Mouse (Mus musculus): ENCODE results near the gene B230217C12Rik.

Gene B230217C12Rik

GRCm38 (mm10) chr11:97809235-97810121, 31.1 kb upstream of the B230217C12Rik start:
- DNase-seq (ENCODE audit: low spot score), result no peak

GRCm38 (mm10) chr11:97810356-97810755, 30.2 kb upstream of the B230217C12Rik start:
- DNase-seq (ENCODE audit: low spot score), result peak; percentile 47

- no peak for DNase-seq (ENCODE audit: low spot score)
These were observed 29.6 kb upstream of the B230217C12Rik start for GRCm38 (mm10) chr11:97810970-97811369.

GRCm38 (mm10) chr11:97811569-97812362, 28.8 kb upstream of the B230217C12Rik start:
- DNase-seq (ENCODE audit: low spot score), result no peak

GRCm38 (mm10) chr11:97812491-97812921, 28.1 kb upstream of the B230217C12Rik start:
- DNase-seq (ENCODE audit: low spot score), result peak; percentile 49

- DNase-seq (ENCODE audit: low spot score), result no peak
These were observed 27.5 kb upstream of the B230217C12Rik start for GRCm38 (mm10) chr11:97813085-97813484.

GRCm38 (mm10) chr11:97813746-97814515, 26.6 kb upstream of the B230217C12Rik start:
- no peak for DNase-seq (ENCODE audit: low spot score)

GRCm38 (mm10) chr11:97815736-97816135, 24.8 kb upstream of the B230217C12Rik start:
- DNase-seq (ENCODE audit: low spot score), result no peak

GRCm38 (mm10) chr11:97816176-97816575, 24.4 kb upstream of the B230217C12Rik start:
- no peak for DNase-seq (ENCODE audit: low spot score)

GRCm38 (mm10) chr11:97816916-97817315, 23.7 kb upstream of the B230217C12Rik start:
- no peak for DNase-seq (ENCODE audit: low spot score)

- DNase-seq (ENCODE audit: low spot score), result no peak
These were observed 23.2 kb upstream of the B230217C12Rik start for GRCm38 (mm10) chr11:97817379-97817778.

- no peak for DNase-seq (ENCODE audit: low spot score)
These were observed 22.6 kb upstream of the B230217C12Rik start for GRCm38 (mm10) chr11:97818003-97818402.

GRCm38 (mm10) chr11:97818571-97818970, 22.0 kb upstream of the B230217C12Rik start:
- DNase-seq (ENCODE audit: low spot score), result no peak

- DNase-seq (ENCODE audit: low spot score), result no peak
These were observed 21.5 kb upstream of the B230217C12Rik start for GRCm38 (mm10) chr11:97819102-97819501.

GRCm38 (mm10) chr11:97819923-97820322, 20.7 kb upstream of the B230217C12Rik start:
- DNase-seq (ENCODE audit: low spot score), result no peak

- no peak for DNase-seq (ENCODE audit: low spot score)
These were observed 19.7 kb upstream of the B230217C12Rik start for GRCm38 (mm10) chr11:97820840-97821239.

GRCm38 (mm10) chr11:97821401-97822064, 19.0 kb upstream of the B230217C12Rik start:
- DNase-seq (ENCODE audit: low spot score), result no peak

- DNase-seq (ENCODE audit: low spot score), result no peak
These were observed 17.6 kb upstream of the B230217C12Rik start for GRCm38 (mm10) chr11:97822840-97823603.

- DNase-seq (ENCODE audit: low spot score), result no peak
These were observed 16.4 kb upstream of the B230217C12Rik start for GRCm38 (mm10) chr11:97824168-97824567.

GRCm38 (mm10) chr11:97824895-97825294, 15.7 kb upstream of the B230217C12Rik start:
- no peak for DNase-seq (ENCODE audit: low spot score)

GRCm38 (mm10) chr11:97825295-97825694, 15.3 kb upstream of the B230217C12Rik start:
- DNase-seq (ENCODE audit: low spot score), result no peak
